Mouse (Mus musculus) lung, adult 10 weeks (tissue): ENCODE measurements around the gene Prdm5. TPM values are rescaled to one million over a fixed set of nuclear protein-coding genes. Genes with fewer than 3 reads are reported as not detected.

Source experiments
- polyA plus RNA-seq: library from polyadenylated mRNA; stranded (reverse); fragments of 350-450 nt; fragmentation: Illumina TruSeq; extraction: RNeasy Lipid Tissue Mini Kit (QIAGEN cat#74804); gene quantifications from one replicate; pipeline ENCODE4 v1.2.3, GENCODE M21; 2014; ENCODE audit warnings: low read depth, low replicate concordance; ENCODE audit not compliant: insufficient read depth

Prdm5 gene
- 3.2 TPM for polyA plus RNA-seq

GRCm38 (mm10) chr6:65778861-65779688 is at the start of gene Prdm5:
Prdm5 (plus strand) TSS chr6:65778988.

GRCm38 (mm10) chr6:65952309-65952708 is 173.5 kb downstream of the Prdm5 start, which contains the start of gene 4930544G11Rik:
4930544G11Rik (plus strand) TSS chr6:65952609.

Other genes starting within 250 kb of the Prdm5 start
- 17.6 TPM for gene Ndnf, start 107.4 kb upstream of the Prdm5 start, polyA plus RNA-seq
- not detected for gene 4930544G11Rik, start 173.6 kb downstream of the Prdm5 start, polyA plus RNA-seq